9 mouse cellular contexts compared by ENCODE assay signal in the genomic region with DNA sequence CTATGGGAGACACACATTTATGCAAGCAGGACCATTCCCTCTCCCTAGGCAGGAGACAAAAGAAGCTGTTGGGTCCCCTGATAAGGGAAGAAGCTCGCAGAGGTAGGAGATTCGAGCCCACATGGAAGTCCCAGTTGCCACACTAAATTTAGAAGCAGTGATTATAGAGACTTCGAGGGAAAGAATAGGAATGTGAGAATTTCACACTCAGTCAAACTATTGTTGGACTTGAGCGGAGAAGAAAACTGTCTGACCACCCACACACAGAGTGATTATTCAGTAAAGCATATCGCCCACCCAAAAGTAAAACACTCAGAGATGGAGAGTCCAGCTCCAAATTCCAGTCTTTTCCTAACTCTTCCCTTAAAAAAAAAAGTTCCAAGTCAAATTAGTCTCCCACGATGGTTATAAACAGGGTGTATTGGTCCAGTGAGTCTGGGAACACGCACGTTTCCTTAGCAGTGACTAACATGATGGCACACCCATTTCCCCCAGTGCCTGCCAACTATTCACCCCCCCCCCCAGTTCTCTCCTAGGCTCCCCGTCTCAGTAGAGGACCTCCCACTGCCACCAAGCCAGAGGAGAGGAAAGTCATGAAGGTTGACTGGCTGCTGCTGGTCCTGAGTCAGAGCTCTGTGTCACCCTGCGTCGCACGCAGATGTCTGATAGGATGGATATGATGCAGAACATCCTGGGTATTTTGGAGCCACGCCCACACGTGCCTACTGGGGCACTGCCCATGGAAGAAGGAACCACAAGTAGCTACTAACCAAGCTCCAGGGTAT.
DNase-seq lines count a peak whose midpoint lies in the region; ATAC-seq and TF ChIP-seq lines count a peak whose summit lies in the region.
"Had no signal": no experiment of that assay in that cellular context is flagged by ENCODE, and none has a peak within 500 bp of the region (broad histone marks: within the 10 kb centered on the region; RNA-seq: fewer than 3 reads in every experiment).

No protein-coding gene starts in this region.

- 36% methylated on average over 14 of the region's 14 CpGs for WGBS in heart, postnatal 0 days
- 34% methylated on average over 14 of the region's 14 CpGs for WGBS in lung, adult 2 months
- WGBS in stomach, postnatal 0 days: 54% methylated on average over 14 of the region's 14 CpGs
- WGBS in forebrain, embryonic 16.5 days: 69% methylated on average over 14 of the region's 14 CpGs

- H3K9ac ChIP-seq in heart, postnatal 0 days (replicated peaks; ENCODE audit: low read depth, low read length): no peak overlapping the region
- no peak overlapping the region for H3K9ac ChIP-seq in stomach, postnatal 0 days (ENCODE audit: low read length)
- no peak overlapping the region for H3K9ac ChIP-seq in forebrain, embryonic 16.5 days (replicated peaks; ENCODE audit: low read depth, low read length)
- H3K9ac ChIP-seq: stomach, embryonic 15.5 days had no signal

- H3K4me3 ChIP-seq in layer of hippocampus, adult 2 months: no peak overlapping the region
- H3K4me3 ChIP-seq in heart, postnatal 0 days (ENCODE audit: low read depth, low read length): no peak overlapping the region
- H3K4me3 ChIP-seq in lung, adult 2 months (replicated peaks; ENCODE audit: extremely low read depth, low read depth, low read length): no peak overlapping the region
- H3K4me3 ChIP-seq in stomach, postnatal 0 days (ENCODE audit: low read depth, low read length): no peak overlapping the region
- H3K4me3 ChIP-seq in forebrain, embryonic 16.5 days (replicated peaks; ENCODE audit: low read length): no peak overlapping the region
- H3K4me3 ChIP-seq: stomach, embryonic 15.5 days had no signal

- H3K4me2 ChIP-seq in heart, postnatal 0 days (ENCODE audit: low read depth, low read length): no peak overlapping the region
- no peak overlapping the region for H3K4me2 ChIP-seq in stomach, postnatal 0 days (replicated peaks; ENCODE audit: low read depth)
- no peak overlapping the region for H3K4me2 ChIP-seq in forebrain, embryonic 16.5 days (ENCODE audit: low read length)
- H3K4me2 ChIP-seq: stomach, embryonic 15.5 days had no signal

- ATAC-seq in heart, postnatal 0 days (ENCODE audit: insufficient read depth, low read depth): peak; percentile 52; the same call in 1 of the 2 replicates
- ATAC-seq in stomach, postnatal 0 days (ENCODE audit: low FRiP score, low TSS enrichment): peak; percentile 67
- no peak for ATAC-seq in activated CD4-positive, CD25-positive, alpha-beta regulatory T cell, adult 4 months
- no peak for ATAC-seq in forebrain, embryonic 16.5 days

- H3K9me3 ChIP-seq in heart, postnatal 0 days (replicated peaks; ENCODE audit: control insufficient read depth, low read length): no peaks in the 10 kb centered on the region
- H3K9me3 ChIP-seq in stomach, postnatal 0 days (ENCODE audit: control insufficient read depth, low read length): no peaks in the 10 kb centered on the region
- no peaks in the 10 kb centered on the region for H3K9me3 ChIP-seq in forebrain, embryonic 16.5 days (ENCODE audit: control insufficient read depth, low read length)
- H3K9me3 ChIP-seq: stomach, embryonic 15.5 days had no signal

- no peak for TF ChIP-seq EP300 in heart, postnatal 0 days (IDR thresholded peaks at IDR 0.05; ENCODE audit: low read depth)
- TF ChIP-seq EP300 in stomach, postnatal 0 days (optimal IDR thresholded peaks at IDR 0.05): no peak

- H3K27ac ChIP-seq in layer of hippocampus, adult 2 months: 0 out of 2 replicates have a peak overlapping the region, but pooled peaks have one; percentile 23
- H3K27ac ChIP-seq in heart, postnatal 0 days (ENCODE audit: low read depth): no peak overlapping the region; the same call in 1 of the 2 replicates
- H3K27ac ChIP-seq in stomach, postnatal 0 days (replicated peaks): no peak overlapping the region
- no peak overlapping the region for H3K27ac ChIP-seq in forebrain, embryonic 16.5 days (ENCODE audit: low read length)
- H3K27ac ChIP-seq: stomach, embryonic 15.5 days had no signal

- peak; percentile 23; the same call in 1 of the 2 replicates for TF ChIP-seq POLR2A in lung, adult 2 months (IDR thresholded peaks at IDR 0.05; ENCODE audit: borderline replicate concordance, extremely low read depth, low read depth, low read length)

- H3K4me1 ChIP-seq in heart, postnatal 0 days (ENCODE audit: control insufficient read depth, insufficient read depth): peaks cover 19% of the 10 kb centered on the region
- H3K4me1 ChIP-seq in lung, adult 2 months (ENCODE audit: control insufficient read depth, insufficient read depth, low read length): peaks cover 4% of the 10 kb centered on the region
- H3K4me1 ChIP-seq in stomach, postnatal 0 days (replicated peaks; ENCODE audit: control insufficient read depth, insufficient read depth): no peaks in the 10 kb centered on the region
- H3K4me1 ChIP-seq in forebrain, embryonic 16.5 days (replicated peaks; ENCODE audit: control insufficient read depth, insufficient read depth, low read length): peaks cover 11% of the 10 kb centered on the region
- H3K4me1 ChIP-seq: stomach, embryonic 15.5 days had no signal

- DNase-seq in layer of hippocampus, adult 2 months (ENCODE audit: low spot score in 2 of 2): no peak
- no peak for DNase-seq in layer of hippocampus, adult 11-12 months (ENCODE audit: low spot score)
- DNase-seq in heart, postnatal 0 days (ENCODE audit: low spot score): peak; percentile 26
- DNase-seq in lung, adult 2 months: no peak
- no peak for DNase-seq in stomach, postnatal 0 days (ENCODE audit: low spot score)
- DNase-seq in thymus, adult 18-20 months: no peak

- no peaks in the 10 kb centered on the region for H3K36me3 ChIP-seq in heart, postnatal 0 days (replicated peaks; ENCODE audit: control insufficient read depth, insufficient read depth, low read length)
- no peaks in the 10 kb centered on the region for H3K36me3 ChIP-seq in stomach, postnatal 0 days (ENCODE audit: control insufficient read depth, insufficient read depth, low read length)
- H3K36me3 ChIP-seq in forebrain, embryonic 16.5 days (ENCODE audit: control insufficient read depth, insufficient read depth): no peaks in the 10 kb centered on the region
- H3K36me3 ChIP-seq: stomach, embryonic 15.5 days had no signal

- no peaks in the 10 kb centered on the region for H3K27me3 ChIP-seq in heart, postnatal 0 days (ENCODE audit: control insufficient read depth, insufficient read depth, low read length)
- no peaks in the 10 kb centered on the region for H3K27me3 ChIP-seq in stomach, postnatal 0 days (ENCODE audit: control insufficient read depth, insufficient read depth, low read length)
- no peaks in the 10 kb centered on the region for H3K27me3 ChIP-seq in forebrain, embryonic 16.5 days (replicated peaks; ENCODE audit: control insufficient read depth, insufficient read depth, low read length)
- H3K27me3 ChIP-seq: stomach, embryonic 15.5 days had no signal

- no peak for TF ChIP-seq CTCF in layer of hippocampus, adult 2 months (conservative IDR thresholded peaks at IDR 0.05)
- TF ChIP-seq CTCF in heart, postnatal 0 days (IDR thresholded peaks at IDR 0.05; ENCODE audit: low read depth): no peak
- no peak for TF ChIP-seq CTCF in lung, adult 2 months (IDR thresholded peaks at IDR 0.05; ENCODE audit: insufficient read depth, low read length)
- TF ChIP-seq CTCF in stomach, postnatal 0 days (IDR thresholded peaks at IDR 0.05; ENCODE audit: low read depth): no peak

Comparison
In these comparisons a context has a peak if more than half of its experiments do, and no peak if none do; other contexts are left out.
1. ATAC-seq: peak in heart, postnatal 0 days (single experiment) and stomach, postnatal 0 days (single experiment); none in activated CD4-positive, CD25-positive, alpha-beta regulatory T cell, adult 4 months (single experiment) and forebrain, embryonic 16.5 days (single experiment).